Mouse (Mus musculus) layer of hippocampus, adult 2 months (tissue): ENCODE results near the gene Cfap54. TPM values are rescaled to one million over a fixed set of nuclear protein-coding genes. Genes with fewer than 3 reads are reported as not detected.

Experiments
- DNase-seq, 2 experiments: peaks; one replicate each; pipeline ENCODE4 v3.0.0; 2022; ENCODE audit warnings: low spot score in 2 of 2
- H3K27ac ChIP-seq: fragments of 200-600 bp; 2 replicates; pipeline ENCODE4 v1.8.1; 2022
- H3K4me3 ChIP-seq: fragments of 200-600 bp; 2 replicates; pipeline ENCODE4 v1.8.1; 2022; ENCODE audit warnings: mild to moderate bottlenecking
- CTCF ChIP-seq: fragments of 200-600 bp; conservative IDR thresholded peaks from 2 replicates; pipeline ENCODE4 v1.8.1; 2022; ENCODE audit warnings: antibody characterized with exemption, mild to moderate bottlenecking, moderate library complexity
- long read RNA-seq, 2 experiments: library from polyadenylated mRNA; stranded (forward); transcript quantifications; one replicate each; pipeline ENCODE4 v2.0.0; 2021; ENCODE audit warnings: borderline mapping rate in 2 of 2
- total RNA-seq, 2 experiments: library from RNA; stranded (reverse); gene quantifications; 2 replicates each; pipeline ENCODE4 v1.2.3; 2021

The Cfap54 gene
- total RNA-seq, result 10 to 100 TPM; 20.7 to 22.9 TPM
- long read RNA-seq, experiment 1, partial matches to known transcripts, result 1 of 5 reads
- long read RNA-seq, experiment 1, other reads (novel, unspliced or antisense), result 4 of 5 reads
- long read RNA-seq, experiment 2, partial matches to known transcripts, result 2 of 4 reads
- long read RNA-seq, experiment 2, other reads (novel, unspliced or antisense), result 2 of 4 reads

DNA sequence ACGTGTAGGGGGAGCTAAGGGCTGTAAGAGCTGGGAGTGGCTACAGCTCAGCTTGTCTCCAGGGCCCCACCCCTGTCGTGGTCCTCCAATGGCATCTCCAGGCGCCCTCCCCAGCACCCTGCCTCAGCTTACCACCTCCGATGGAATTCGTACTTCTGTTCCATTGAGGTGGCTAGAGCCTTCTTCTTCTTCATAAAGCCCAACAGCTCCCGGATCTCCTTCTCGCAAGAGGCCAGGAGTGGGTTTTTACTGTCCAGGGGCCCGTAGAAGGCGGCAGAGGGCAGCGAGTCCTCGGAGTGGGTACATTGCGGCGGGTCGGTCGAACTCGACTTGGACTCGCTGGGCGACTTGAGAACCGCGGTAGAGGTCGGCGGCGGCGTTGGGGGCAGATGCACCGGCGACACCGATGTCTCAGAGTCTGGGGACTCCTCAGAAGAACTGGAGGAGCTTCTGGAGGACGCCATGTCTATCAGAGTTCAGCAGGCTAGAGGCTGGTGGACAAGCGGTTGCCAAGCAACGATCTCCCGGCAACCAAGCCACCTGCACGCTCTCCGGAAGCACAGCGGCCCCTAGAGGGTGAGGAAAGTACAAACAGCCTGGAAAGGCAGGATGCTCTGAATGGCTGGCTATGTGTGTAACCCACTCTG lies at the start of gene Cfap54:
Gene Cfap54, minus strand, starts transcription at position 486 of the 647 bp plus-strand sequence.
- Histone ChIP-seq H3K27ac (peak within 1 kb of the TSS; percentile 95), H3K4me3 (peak within 1 kb of the TSS; percentile 79)
- DNase-seq, result peak; percentile 90 to 94
- TF ChIP-seq CTCF, result peak; percentile 97

DNA sequence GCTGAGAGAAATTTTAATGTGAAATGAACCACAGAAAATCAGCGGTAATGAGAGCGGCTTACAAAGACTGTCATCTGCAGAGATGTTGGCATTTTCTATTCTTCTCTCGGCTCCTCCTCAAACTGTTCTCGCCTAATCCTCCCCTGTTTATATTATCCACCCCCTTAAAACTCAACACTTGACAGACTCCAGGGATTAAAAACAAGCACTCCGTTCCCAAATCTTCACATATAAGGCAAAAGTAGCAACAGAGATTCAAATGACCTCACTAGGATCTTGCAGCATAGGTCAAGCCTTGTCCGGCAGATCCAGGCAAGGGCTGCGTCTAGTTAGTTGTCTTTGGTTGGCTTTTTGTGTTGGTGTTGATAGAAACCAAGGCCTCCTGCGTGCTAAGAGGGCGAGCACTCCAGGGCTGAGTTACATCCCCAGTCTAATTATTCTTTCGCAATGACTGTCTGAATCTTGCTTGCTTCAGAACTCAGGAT lies 49.1 kb upstream of the Cfap54 start:
- Histone ChIP-seq H3K4me3 (no peak overlapping the region), H3K27ac (peak overlapping the region; percentile 88)
- DNase-seq, result peak in 1 of 2 experiments; percentile 72
- TF ChIP-seq CTCF, result no peak

DNA sequence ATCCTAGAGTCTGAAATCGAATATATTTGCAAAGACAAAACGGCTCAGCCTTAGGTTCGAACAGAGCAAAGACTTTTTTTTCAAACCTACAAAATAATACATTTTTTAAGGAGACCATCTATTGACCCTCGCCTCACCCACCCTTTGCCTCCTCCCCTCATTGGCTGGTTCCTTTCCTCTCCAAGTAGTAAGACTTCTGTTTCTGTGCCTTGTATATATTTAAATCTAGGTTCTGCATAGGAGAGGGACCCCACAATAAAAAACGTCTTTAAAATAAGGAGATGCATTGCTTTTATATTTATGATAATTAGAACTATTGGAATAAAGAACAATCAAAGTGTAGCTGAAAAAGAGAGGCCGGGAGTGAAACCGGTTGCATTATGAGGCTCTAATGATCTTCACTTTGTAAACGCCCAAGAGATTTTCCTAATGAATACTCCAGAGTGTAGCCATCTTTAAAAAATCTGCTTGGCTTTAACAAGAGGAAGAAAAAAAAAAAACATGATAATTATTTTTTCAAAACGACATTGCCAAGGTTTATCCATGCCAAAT lies 48.6 kb upstream of the Cfap54 start:
- no peak for TF ChIP-seq CTCF
- peak overlapping the region; percentile 88 for H3K27ac ChIP-seq
- DNase-seq, result no peak

DNA sequence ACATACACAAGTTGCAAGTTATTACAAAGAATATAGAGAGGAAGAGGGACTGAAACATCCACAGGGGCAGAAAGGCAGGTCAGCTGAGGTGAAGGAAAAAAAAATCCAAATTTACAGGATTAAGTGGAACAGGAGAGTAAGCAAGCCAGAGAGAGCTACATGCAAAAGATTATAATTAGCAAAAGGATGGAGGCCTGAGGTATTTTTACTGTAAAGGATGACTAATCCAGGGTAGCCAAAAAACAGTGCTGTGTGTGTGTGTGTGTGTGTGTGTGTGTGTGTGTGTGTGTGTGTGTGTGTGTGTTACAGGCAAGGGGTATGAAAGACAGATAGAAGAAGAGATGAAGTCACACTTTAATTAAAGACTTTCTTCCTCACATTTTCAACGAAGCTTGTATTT lies 47.9 kb upstream of the Cfap54 start:
- peak overlapping the region; percentile 39; the same call in 1 of the 2 replicates for H3K27ac ChIP-seq
- no peak for DNase-seq
- no peak overlapping the region for H3K4me3 ChIP-seq
- no peak for TF ChIP-seq CTCF

More for the DNA sequence above, 48.6 kb upstream of the Cfap54 start:
- H3K4me3 ChIP-seq, result no peak overlapping the region

DNA sequence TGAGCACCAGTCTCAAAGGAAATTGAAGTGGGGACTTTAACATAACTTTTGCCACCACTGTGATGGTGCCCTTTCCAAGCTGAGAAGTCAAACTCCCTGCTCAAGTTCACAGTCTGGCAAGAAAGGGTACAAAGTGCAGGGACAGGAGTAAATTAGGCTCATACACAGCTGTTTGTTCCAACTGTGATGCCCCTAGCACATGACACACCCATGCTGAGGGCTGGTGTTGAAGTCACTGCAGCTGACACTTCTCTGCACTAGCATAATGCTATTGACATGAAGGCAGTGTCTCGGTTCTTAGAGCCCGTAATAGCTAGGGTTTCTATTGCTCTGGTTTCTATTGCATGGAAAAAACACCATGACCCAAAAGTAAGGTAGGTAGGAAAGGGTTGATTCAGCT lies 47.1 kb upstream of the Cfap54 start:
- TF ChIP-seq CTCF, result no peak
- H3K4me3 ChIP-seq, result no peak overlapping the region
- H3K27ac ChIP-seq, result peak overlapping the region; percentile 39; the same call in 1 of the 2 replicates
- no peak for DNase-seq

DNA sequence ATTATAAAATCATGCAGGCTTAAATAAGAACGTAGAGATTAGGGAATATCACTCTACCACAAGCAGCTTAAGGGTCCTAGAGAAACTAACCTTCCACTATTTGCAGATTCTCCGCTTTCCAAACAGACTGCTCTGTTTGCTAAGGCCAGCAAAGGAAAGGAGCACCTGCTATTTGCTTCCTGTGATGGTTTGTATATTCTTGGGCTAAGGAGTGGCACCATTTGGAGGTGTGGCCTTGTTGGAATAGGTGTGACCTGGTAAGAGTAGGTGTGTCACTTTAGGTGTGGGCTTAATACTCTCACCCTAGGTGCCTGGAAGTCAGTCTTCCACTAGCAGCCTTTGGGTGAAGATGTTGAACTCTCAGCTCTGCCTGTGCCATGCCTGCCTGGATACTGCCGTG lies 44.6 kb upstream of the Cfap54 start:
- no peak for DNase-seq
- no peak overlapping the region for H3K4me3 ChIP-seq
- TF ChIP-seq CTCF, result no peak
- H3K27ac ChIP-seq, result no peak overlapping the region

DNA sequence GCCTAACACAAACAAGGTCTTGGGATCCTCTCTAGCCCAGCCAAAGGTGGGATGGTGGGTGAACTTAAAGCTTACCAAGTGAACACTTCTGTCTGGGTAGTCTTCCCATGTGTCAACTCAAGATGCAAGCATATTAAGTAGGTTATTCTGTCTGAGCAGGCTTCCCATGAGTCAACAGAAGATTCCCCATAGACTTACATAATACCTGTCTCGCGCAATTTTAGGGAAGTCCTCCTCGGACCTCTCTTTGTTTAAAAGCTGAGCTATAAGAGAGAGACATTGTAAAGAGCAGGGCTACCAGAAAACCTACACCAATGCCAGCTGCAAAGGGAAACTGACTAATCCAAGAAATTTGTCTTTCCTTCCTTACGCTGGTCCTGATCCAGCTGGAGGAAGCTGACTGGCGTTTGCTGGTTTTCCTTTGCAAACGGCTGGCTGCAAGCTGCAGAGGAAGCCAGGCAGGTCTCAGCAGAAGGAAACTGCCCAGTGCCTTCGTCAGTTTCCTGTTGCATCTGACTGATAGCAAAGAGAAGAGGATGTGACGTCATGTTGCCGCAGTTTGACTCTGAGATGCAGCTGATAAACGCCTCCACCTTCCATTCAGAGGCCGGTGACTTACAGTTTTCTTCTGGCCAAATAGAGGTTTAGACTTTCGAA lies 42.7 kb upstream of the Cfap54 start:
- no peak for DNase-seq
- Histone ChIP-seq H3K4me3 (no peak overlapping the region), H3K27ac (peak overlapping the region; percentile 78)
- TF ChIP-seq CTCF, result no peak

DNA sequence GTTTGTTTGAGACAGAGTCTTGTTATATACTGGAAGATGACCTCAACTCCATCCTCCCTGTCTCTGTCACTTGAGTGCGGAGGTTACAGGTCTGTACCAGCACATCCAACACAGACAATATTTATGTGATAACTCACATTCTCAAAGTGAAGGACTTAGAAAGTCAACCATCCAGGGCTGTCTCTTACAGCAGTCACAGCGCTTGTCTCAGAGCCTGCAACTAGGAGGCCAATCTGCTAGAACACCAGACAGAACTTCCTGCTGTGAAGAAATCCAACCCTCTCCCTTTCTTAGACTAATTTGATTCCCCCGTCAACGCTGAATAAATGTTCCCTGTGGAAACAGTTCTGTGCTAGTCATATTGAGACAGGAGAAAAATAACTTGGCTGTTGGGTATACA lies 41.9 kb upstream of the Cfap54 start:
- H3K27ac ChIP-seq, result peak overlapping the region; percentile 78
- DNase-seq, result no peak
- H3K4me3 ChIP-seq, result no peak overlapping the region
- no peak for TF ChIP-seq CTCF

DNA sequence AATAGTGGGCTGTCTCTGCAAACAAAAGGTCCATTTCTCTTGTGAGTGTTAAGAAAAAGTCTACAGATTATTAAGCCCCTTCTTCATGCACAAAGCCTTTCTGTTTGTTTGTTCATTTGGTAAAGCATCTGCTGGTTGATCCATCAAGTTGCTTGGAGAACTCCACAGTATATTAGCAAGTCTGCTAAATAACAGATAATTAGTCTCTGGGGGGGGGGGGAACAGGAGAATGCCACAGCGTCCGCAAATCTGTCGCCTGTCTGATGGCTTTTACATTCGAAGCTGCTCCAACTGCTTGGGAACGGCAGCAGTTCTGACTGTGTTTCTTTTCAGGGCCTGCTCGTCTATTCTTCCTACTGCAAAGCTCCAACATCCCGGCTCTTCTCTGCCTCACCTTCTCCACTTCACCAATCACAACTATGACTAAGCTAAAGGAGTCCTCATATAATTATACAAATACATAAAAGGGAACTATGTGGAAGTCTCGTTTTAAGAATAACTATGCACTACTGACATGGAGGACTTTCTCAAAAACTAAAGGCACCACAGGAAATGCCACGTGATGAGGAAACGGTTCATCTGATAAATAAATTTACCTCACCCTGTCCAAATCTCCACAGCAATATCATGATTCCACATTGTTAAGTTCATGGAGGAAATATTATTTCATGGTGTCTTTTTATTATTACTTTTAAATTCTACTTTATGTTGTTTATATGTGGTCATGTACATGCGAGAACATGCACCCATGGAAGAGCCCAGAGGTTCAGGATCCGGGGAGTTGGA lies 41.2 kb upstream of the Cfap54 start:
- Histone ChIP-seq H3K27ac (peak overlapping the region; percentile 78), H3K4me3 (no peak overlapping the region)
- TF ChIP-seq CTCF, result no peak
- no peak for DNase-seq

DNA sequence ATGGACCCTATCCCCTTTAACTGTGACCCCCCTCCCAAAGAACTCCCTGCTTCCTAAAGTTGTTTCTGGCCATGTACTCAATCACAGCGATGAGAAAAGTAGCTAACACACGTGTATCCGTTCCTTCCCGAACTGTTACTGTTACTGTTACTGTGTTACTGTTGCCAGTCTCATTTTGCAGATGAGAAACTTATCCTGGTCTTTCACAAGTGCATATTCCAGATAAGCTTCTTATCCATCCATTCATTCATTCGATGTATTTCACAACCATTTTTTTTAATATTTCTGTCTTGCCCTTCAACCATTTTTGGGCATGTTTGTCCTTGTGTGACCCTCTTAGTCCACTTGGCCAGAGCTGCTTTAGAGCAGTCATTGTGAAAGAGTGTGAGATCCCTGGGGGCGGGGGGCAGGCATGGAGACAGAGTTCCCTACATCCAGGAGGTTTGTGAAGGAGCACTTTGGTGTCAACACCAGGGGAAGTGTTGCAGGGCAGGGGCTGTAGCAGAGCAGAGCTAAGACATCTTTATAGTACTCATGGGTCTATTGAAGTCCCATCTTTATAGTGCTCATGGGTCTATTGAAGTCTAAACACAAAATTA lies 39.9 kb upstream of the Cfap54 start:
- no peak for DNase-seq
- no peak for TF ChIP-seq CTCF
- Histone ChIP-seq H3K27ac (0 out of 2 replicates have a peak overlapping the region, but pooled peaks have one; percentile 10), H3K4me3 (no peak overlapping the region)

DNA sequence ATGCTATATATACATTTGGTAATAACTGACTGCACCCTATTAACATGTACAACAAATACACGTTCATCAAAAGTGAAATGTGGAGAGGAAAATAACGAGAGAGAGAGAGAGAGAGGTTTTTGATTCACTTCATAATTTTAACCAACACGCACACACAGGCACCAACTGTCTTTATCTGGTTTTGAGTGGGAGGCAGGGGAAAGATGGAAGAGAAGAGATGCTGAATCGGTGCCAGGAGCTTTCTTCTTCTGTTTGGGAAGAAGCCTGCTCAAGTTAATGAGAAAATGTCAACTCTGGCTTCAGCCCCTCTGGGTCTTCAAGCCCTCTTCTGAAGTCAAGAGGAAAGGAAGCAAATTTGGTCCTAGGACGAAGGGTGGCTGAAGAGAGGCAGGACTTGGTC lies 38.4 kb upstream of the Cfap54 start:
- TF ChIP-seq CTCF, result no peak
- DNase-seq, result peak; percentile 44 to 65
- Histone ChIP-seq H3K27ac (peak overlapping the region; percentile 76), H3K4me3 (no peak overlapping the region)

DNA sequence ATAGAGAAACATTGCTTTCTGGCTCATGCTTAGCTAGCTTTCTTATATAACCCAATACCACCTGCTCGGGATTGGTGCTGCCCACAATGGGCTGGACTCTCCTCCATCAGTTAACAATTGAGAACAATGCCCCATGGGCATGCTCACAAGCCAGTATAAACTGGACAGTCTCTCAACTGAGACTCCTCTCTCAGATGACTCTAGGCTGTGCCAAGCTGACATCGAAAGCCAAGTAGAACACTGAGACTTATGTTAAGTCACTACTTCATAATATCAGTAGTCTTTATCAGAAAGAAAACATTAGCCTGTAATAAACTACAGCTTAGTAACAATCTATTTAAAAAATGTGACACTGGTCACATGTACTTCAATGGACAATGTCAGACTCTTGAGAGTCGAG lies 35.2 kb upstream of the Cfap54 start:
- no peak for TF ChIP-seq CTCF
- H3K4me3 ChIP-seq, result no peak overlapping the region
- no peak for DNase-seq
- H3K27ac ChIP-seq, result no peak overlapping the region

DNA sequence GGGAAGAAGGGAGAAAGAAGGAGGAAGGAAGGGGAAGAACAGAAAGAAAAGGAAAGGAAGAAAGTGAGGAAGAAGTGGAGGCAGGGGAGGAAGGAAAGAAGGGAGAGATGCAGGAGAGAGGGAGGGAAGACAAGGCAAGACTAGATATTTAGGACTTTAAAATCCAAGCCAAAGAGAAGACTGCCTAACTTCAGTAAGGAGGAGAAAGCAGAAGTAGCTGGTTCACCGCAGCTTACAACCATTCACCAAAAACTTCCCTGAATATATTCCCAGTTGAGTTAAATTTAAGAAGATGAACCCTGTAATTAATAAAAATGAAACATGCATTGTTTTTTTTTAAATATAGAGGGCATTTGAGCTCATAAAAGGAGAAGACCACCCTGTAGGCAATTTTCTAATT lies 34.3 kb upstream of the Cfap54 start:
- no peak for DNase-seq
- H3K4me3 ChIP-seq, result no peak overlapping the region
- no peak overlapping the region for H3K27ac ChIP-seq
- TF ChIP-seq CTCF, result no peak
